Mouse (Mus musculus): ENCODE data around the gene Rap1gap2.

Rap1gap2 gene

DNA sequence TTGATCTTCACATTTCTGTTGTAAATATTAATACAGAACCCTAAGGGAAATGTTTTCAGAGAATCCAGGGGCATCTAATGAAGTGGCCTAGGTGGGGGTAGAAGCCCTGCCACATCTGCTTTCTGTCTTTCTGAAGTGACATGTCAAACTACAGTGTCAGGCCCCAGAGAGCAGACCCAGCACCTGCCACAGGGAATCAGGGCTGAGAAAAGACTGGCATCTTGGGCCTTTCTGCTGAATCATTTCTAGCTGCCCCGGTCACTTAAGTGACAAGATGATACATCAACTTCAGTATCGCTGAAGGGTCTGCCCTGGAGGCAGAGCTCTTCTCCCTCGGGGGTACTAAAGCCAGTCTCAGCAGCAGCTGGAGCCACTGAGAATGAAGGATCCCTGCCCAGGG, 111.7 kb downstream of the Rap1gap2 start:
- no peak for DNase-seq

DNA sequence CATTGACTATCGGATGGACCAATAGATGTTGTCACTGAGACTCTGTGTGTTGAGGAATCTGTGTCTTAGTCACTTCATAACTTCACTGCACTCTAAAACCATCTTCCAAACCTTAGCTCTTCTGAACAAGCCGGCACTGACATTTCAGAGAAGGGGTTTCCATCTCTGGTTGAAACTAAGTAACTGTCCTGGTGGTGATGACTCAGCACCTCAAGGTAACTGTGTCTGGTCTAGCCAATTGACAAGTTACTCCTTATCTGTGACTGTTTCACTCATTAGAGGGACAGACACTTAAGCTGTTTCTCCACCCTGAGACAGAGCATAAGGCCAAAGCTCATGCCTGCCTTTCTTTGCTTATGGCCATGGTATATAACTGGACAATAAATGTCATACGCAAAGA, 114.1 kb downstream of the Rap1gap2 start:
- DNase-seq, result no peak

DNA sequence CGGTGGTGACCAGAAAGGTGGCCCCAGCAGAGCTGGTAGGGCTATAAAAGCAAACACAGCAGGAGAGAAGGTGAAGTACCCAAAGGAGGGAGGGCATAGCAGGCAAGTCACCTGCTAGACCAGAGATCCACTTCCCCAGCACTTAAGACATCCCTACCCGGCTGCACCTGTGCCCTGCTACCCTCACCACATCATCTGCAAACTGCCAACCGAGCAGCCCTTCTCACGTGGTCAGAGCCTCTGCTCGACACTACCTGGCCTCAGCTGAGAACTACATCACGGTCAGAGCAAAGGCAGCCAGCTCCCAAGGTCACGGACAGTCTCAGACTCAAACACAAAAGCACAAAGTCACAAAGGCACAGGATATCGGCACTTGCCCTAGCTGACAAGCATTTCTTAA, 116.8 kb downstream of the Rap1gap2 start:
- DNase-seq, result no peak

DNA sequence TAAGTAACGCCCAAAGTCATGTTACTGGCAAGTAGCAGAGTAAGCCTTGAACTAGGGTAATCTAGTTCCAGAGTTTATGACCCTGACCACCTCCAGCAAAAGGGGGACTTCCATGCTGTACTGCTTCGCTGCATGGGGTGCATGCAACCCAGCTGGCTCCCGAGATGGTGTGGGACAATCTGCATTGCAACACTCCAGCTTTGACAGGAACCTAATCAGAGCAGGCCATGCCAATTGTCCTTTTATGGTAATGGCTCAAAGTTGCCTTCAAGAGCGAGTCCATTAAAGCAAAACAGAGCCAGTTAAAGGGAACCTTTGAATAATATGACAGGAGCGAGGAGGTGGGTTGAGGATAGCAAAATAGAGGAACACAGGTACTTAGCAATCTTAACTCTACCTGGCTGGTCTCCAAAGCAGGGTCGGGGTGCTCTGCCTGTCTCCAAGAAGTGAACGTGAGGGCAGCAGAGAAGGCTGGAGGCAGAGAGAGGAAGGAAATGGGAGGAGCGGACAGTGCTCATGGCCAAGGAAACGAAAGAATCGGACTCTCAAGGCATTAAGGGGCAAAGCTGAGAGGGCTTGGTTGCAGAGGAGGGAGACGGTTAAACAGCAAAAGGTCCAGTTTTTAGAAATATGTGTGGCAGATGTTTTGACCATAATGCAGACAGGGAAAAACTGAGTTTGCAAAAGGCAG, 117.4 kb downstream of the Rap1gap2 start:
- peak; percentile 43 for DNase-seq

DNA sequence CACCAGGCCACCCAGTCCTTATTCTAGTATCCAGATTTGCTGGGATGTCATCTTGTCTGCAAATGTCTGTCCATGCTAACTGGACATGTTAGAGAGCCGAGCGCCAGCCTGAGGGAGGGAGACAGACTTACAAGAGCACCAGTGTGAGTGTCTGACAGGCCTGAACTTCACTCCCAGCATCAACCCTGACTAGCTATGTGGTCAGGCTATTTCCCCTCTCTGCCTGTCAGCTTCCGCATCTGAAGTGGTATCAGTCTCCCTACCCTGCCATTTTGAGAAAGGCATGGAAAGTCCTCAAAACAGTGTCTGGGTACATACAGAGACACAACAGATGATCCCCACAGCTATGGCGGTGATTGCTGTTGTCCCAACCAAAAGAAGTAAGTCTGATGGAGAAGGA, 119.6 kb downstream of the Rap1gap2 start:
- no peak for DNase-seq

DNA sequence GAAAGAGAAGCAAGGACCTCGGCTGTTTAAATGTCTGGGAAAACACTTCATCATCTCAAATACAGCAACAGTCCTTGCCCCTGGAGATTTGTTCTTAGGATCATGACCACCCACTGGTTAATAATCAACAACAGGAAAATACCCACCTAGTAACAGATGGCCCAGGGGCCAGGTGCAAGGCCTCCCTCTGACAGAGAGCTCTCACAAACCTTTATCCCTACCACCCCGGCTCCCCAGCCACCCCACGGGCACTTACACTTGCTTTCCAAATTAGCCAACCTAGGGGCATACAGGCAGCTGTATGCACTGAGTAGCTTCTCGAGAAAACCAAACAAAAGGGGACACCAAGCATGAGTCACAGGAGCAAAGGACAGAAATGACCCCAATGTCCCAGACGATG, 121.5 kb downstream of the Rap1gap2 start:
- no peak for DNase-seq

DNA sequence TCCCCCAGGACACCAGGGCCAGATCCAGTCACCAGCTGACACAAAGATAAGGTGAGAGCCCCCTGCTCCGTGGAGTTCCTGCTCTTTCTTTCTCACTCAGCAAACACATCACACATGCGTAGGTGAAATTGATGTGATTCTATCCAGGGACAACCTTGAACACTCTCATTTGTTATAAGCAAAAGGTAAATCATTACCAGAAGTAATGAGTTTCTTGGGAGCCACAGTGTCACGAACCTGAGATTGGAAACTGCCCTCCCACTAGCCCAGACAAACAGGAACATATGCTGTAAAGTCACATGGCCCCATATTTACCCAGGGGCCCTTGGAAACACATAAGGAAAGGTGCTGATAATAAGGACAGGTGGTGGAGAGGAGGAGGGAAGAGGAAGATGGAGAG, 122.8 kb downstream of the Rap1gap2 start:
- no peak for DNase-seq

DNA sequence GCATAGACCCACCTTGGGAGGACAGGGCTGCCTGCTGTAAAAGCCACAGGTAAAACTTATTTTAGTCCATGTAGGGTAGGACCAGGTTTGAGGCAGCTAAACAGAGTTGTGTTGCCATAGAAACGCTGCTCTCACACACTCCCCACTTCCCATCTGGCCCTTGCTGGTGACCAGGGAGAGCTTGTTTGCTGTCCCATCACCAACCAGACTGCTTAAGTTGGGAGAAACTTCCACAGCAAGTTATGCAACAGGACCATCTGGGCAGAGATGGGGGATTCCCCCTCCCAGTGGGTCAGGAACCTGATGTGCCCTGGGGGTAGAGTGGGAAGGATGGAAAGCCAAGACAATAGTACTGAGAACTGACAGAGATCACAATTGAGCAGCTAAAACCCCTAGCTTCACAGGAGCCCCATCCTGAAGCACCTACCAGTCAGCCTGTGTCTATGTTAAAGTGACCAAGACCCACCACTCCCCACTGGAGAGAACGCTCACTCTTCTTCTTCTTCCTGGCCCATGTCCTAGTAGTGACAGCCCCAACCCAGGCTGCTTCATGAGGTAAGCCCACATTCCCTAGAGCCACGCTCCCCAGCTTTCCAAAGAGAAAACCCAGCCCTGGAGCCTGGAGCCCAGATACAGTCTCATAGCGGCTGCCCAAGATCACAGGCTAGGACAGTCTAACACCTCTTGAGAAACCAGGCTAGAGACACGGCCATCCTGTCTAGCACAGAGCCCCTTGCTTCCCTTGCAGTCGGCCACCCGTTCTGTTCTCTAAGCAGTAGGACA, 125.1 kb downstream of the Rap1gap2 start:
- no peak for DNase-seq

DNA sequence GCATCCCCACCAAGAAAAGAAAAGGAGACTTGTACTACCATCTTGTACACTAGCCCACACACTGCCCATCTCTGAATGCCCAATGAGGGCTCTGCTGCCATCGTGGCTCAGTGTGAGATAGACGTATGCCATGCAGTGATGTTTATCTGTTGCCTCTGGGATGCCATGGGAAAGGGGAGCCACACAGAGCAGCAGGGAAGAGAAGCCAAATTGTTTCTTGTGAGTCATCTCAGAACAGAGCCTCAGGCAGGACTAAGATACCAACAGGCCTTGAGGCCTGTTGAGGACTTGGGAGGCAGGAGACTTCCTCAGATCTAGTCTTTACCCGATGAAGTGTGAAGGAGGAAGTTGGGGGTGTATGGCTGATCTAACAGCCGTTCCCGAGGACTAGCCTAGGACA, 126.8 kb downstream of the Rap1gap2 start:
- DNase-seq, result no peak

DNA sequence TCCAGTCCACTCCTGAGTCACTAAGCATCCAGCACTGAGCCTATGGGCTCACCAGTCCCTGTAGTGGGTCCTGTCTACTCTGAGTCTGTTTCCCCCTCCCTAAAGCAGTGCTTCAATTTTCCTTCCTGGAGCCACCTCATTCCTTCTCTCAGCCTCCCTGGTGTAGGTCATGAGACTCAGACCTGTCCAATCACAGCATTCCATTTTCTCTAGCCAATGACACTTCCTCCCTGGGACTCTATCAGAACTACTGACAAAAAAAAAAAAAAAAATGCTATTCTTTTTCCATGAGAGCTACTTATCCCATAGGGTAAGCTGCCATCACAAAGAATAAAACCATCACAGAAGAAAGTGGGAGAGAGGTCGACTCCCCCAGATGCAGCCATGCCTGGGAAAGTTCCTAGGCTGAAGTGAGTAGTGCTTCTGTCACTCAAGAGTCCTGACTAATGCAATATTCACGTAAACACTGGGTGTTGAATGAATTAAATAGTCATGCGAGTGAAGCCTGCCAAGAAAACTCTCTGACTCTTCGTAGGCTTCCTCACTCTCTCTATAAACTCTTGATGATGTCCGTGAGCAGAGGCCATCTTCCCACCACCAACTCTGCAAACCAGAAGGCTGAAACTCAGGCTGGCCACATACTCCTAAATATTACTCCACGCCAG, 127.4 kb downstream of the Rap1gap2 start:
- no peak for DNase-seq

DNA sequence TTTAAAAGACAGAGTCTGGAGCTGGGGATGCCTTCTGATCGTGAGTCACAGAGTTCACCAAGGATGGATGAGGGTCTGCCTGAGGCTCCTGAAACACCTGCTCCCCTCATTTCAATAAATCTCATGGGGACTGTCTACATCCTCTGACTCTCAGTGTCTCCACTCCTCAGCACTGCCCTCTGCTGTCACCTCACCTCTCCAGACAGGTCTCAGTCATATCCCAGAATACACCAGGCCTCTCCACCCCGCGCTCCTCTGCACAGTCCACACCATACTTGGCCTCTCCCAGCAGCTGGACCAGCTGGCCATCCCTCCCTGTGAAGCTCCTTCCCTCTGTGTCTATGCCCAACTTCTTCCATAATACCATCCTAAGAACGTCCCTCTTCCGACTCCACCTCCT, 128.9 kb downstream of the Rap1gap2 start:
- DNase-seq, result no peak

DNA sequence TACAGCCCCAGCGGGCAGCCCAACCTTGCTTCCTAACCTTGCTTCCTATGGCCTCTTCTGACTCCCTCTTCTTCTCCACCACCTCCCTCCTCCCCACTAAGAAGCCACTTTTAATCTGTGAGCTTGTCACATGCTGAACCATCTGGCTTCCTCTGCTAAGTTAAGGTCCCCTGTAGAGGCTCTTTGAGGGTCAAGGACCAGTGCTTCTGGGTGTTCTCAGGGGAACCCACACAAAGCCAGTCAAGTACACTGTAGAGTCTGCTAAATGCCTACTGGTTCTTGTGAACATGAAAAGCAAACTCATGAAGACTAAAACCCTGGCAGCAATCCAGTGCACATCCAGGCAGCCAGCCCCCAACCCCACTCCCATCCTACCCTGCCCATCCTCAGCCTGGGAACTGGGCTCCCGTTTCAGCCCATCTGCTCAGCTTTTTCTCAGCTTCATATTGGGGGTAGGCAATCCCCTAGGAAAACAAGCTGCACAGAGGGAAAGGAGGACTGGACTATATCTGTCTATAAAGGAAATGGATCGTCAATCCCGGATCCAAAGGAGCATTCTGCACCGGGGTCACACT, 130.9 kb downstream of the Rap1gap2 start:
- no peak for DNase-seq

DNA sequence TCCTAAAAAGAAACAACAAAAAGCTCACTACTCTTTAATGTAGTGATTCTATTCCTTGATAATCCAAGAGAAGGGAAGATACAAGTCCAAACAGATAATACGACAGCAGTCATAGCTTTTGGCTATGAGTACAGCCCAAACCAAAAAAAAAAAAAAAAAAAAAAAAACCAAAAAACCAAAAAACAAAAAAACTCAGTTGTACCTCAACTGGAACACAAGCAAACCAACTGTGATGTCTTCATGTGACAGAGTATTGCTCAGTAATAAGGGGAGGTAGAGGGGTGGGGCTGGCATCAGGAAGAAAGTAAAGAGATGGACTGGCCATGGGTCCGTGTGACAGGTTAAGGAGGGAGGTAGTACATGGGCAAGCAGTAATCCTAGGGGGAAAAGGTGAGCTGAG, 131.8 kb downstream of the Rap1gap2 start:
- DNase-seq, result no peak

DNA sequence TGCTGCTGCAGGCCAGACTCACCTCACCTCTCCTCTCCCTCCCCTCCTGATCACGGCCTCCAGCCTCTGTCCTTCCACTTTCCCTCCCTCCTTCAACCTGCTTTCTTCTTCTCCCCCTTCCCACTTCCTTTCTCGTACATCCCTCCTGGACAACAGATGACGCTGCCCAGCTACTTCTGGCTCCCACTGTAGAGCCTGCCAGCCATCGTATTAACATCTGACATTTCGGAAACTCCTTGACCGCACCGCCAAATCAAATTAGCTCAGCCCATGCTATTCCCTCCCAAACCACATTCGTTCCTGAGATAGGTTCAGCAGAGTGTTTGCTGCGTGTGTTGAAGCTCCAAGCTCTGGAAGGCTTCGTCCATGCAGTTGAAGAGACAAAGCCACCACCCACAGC, 138.0 kb downstream of the Rap1gap2 start:
- DNase-seq, result no peak

DNA sequence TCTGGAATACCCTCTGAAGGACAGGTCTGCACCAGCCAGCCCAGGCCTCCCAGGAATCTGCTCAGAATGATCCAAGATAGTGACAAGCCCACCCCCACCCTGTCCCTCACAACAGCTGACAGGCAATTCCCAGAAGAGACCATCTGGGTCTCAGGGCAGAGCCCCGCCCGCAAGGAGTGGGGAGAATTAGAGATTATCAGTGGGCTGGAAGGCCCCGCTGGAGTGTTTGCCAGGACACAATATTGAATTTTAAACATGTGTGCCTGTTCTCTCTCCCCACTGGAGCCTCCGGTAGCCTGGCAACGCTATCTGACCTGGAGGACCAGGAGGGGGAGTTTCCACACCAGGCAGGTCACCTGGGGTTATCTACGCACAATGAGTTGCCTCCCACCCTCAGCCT, 142.5 kb downstream of the Rap1gap2 start:
- no peak for DNase-seq

DNA sequence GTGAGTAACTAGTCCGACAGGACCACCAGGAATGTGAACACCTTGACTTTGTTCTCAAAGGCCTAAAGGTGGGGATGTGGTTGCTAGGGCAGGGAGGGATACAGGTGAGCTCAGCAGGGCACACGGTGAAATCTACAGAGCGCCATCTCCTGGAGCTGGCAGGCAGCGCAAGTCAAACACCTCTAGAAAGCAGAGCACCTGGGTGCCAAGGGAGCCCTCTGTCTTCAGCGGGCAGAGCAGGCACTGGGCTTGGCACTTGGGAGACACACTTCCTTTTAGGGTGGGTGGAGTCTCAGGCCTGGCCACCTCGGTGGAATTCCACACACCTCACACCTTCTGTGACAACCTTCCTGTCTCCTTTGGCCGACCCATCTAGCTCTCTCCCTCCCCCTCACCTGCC, 145.0 kb downstream of the Rap1gap2 start:
- peak; percentile 14 for DNase-seq

DNA sequence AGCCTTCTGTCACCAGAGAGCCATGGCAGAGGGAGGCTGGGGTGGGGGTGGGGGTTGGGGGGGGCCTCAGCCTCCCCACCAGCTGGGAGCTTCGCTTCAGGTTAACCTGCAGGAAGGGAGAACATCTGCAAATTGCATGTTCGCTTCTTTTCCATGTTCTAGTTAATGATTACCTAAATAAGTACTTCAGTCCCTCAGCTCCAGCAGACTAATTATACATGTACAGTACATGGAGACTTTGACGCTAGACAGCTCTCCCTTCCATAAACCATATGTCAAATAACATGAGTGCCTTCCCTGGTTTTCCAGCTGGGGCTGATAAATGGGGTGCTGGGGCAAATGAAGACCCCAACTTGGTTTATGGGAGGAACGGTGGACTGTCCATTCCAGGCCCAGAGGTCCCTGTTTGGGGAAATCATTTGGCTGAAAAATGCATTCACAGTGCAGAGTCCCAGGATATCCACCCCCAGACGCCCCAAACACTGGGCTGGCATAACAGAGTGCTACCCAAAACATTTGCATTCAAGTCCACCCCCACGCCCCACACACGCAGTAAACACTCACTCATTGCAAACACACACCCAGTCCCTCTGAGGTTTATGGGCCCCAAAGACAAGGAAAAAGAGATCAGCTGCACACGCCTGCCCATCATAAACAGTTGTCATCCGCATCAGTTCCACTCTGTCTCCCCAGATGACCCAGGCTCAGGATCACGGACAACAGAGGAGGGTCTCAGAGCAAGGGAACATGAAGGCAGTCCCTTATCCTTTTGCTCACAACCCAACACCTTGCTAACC, 146.3 kb downstream of the Rap1gap2 start:
- no peak for DNase-seq

DNA sequence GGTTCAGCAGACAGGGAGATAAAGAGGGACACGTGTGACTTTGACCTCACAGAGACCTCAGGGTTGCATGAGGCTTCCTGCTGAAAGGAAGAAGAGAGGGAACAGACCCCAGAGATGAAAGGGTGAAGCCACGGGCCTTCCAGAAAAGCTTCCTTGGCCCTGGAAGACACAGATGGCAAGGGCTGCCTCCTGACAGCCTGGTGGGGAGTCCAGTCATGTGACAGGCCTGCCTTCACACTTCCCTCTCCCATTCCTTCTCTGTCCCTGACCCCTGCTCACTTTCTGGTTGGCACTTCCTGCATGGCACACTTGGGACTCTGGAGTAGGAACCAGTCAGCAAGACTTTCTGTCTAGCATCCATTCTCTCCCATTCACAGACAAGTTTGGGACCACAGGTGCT, 148.1 kb downstream of the Rap1gap2 start:
- no peak for DNase-seq

DNA sequence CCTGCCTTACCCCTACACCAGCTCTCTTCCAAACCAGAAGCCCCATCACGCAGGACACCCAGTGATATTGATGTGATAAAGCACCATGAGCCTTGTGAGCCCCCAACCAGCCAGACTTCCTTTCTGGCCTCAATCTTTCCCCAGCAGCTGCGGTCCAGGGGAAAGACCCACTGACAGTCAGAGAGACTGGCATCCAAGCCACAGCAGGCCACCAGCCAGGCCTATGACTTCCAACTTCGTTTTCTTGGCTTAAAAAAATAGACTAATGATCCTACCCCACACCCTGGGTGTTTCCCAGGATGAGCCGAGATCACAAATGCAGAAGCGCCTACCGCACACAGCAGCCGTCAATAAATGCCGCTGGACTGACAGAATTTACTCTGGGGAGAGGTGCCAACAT, 151.1 kb downstream of the Rap1gap2 start:
- no peak for DNase-seq

DNA sequence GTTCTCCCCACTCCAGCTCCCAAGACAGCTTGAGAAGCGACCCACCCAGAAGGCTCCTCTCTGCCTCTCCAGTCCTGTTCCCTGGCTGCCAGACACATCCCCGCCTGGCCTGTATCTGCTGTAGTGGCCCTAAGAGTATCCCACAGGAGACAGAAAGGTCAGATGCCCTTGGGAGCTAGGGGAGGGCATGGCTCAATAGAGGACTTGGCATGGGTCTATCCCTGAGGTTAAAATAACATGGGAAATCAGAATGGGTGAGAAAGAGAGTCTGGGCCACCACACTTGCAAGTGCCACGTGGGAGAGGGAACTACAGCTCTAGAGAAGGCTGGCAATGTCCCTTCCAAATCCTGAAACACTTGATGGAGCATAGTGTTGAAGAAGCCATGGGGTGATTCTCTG, 152.3 kb downstream of the Rap1gap2 start:
- DNase-seq, result no peak

DNA sequence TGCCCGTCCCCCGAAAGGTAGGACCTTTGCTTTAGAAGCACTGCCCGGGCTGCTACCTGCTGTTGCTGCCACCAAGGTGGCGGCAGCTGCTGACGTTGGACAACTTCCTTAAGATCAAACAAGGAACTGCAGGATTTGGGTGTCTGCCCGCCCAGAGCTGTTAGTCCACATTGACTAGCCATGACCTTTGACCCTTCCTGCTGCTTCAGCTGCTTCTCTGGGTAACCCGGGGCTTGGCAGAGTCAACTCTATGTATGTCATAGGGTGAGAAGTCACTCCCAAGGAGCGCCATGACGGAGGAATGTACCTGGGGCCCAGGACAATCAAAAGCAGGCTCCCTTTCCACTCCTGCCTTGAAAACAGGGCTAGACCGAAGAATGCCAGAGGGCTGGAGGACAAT, 153.5 kb downstream of the Rap1gap2 start:
- no peak for DNase-seq

DNA sequence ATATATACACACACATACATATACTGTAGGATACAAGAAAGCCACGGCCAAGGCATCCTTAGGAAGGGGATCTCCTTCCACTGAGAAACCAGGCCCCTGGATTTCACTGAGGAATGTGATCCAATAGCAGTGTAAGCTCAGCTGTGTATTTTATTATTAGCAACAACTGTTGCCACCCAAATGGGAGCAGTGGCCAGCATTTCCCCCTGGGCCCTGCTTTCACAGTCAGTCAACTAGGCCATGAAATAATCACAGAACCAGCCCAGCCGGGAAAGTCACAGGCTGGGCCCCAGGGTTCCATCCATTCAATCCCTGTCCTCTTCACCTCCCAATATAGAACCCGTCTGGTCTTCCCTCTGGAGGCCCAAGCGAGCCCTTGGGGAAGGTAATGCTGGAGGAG, 162.2 kb downstream of the Rap1gap2 start:
- no peak for DNase-seq

DNA sequence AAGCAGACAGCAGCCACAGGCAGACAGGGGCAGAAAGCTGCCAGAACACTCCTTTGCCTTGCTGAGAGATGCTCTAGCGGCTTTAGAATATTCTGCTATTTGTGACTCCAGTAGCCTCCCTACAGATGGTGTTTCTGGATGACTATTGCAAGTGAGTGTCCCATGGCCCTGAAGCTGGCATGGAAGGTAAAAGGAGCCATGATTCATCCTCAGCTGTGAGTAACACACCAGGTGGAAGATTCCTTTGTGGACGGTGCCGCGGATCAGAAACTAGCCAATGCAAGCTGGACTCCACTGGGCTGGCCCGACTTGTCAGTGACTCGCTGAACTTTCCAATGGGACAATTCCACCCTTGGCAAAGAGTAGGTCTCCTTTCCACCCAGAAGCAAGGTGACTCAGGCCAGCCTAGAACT, 162.7 kb downstream of the Rap1gap2 start:
- DNase-seq, result no peak
